Mouse (Mus musculus): ENCODE results near the gene Plxnc1.

DNA sequence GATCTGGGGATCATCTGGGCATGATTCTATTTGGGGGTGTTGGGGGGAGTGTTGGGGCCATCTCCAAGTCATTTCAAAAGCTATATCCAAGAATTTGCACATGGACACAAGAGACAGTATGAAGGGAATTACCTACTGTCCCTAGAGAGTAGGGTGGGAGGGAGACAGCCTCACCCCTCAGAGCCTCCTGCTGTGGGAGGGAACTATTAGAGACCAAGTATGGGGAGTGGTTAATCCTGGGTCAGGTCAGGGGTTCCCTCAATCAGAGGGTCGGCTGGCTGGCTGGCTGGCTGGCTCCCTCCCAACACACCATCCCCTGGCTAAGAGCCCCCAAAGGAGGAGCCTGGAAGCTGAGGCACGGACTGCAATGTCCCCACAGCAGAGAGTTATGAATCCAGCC, 24.7 kb downstream of the Plxnc1 start:
- TF ChIP-seq CTCF (IDR thresholded peaks at IDR 0.05; ENCODE audit: low read depth) = no peak
- no peak for TF ChIP-seq EP300 (IDR thresholded peaks at IDR 0.05; ENCODE audit: low read depth)

Measured in liver, embryonic 14.5 days (tissue).